Mouse (Mus musculus) bone marrow, adult 2 months (tissue): ENCODE measurements at regions not wholly inside any gene's neighbourhood (a gene's known extent, or its start where the extent isn't known, plus 50 kb on each side); places are given as distances from the start of the nearest gene placed in this dataset.

Experiments used
- CTCF ChIP-seq: fragments of 200-500 bp; IDR thresholded peaks from 2 replicates; pipeline ENCODE4 v1.5.1; 2011; ENCODE audit warnings: low read length, control low read depth; ENCODE audit not compliant: control insufficient read depth, insufficient read depth
- POLR2A ChIP-seq: fragments of 200-500 bp; IDR thresholded peaks from 2 replicates; pipeline ENCODE4 v1.6.1; 2011; ENCODE audit warnings: low read depth, mild to moderate bottlenecking, control low read depth, low read length, borderline replicate concordance; ENCODE audit not compliant: control insufficient read depth

- TF ChIP-seq CTCF: no peak
- no peak for TF ChIP-seq POLR2A
Measured at GRCm38 (mm10) chr1:136751464-136752191, 126.9 kb downstream of the Zfp281 start.
